Mouse (Mus musculus) adrenal gland, adult 8-10 months (tissue): ENCODE data around the gene Lama4. TPM values are rescaled to one million over a fixed set of nuclear protein-coding genes. Genes with fewer than 3 reads are reported as not detected.

ENCODE experiments used
- DNase-seq: peaks from one replicate; pipeline ENCODE4 v3.0.0; 2022
- total RNA-seq, 4 experiments: library from RNA; stranded (reverse); gene quantifications; 2 replicates each; pipeline ENCODE4 v1.2.4; 2022

Lama4 gene
- total RNA-seq, 4 experiments from 2014 or later, result 23.3 to 76.8 (median 55.6) TPM

DNA sequence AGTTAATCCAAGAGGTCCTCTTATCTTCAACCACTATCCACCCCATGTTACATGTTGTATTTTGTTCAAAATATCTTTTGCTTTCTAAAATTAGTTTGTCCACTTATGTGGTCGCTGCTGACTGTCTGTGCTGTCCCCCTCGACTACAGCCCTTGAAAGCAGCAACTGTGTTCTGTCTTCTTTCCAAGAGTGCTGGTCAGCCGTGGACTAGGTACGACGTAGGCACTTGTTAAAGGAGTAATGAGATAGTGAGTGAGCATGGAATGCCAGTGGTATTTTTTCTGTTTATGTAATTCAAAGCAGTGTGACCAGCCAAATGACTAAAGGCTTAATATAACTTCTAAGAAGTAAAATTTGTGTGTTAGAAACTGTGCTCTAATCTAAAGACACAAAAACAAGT lies 90.7 kb downstream of the Lama4 start:
- no peak for DNase-seq

GRCm38 (mm10) chr10:39064732-39065131 lies 99.4 kb downstream of the Lama4 start:
- DNase-seq, result no peak

DNA sequence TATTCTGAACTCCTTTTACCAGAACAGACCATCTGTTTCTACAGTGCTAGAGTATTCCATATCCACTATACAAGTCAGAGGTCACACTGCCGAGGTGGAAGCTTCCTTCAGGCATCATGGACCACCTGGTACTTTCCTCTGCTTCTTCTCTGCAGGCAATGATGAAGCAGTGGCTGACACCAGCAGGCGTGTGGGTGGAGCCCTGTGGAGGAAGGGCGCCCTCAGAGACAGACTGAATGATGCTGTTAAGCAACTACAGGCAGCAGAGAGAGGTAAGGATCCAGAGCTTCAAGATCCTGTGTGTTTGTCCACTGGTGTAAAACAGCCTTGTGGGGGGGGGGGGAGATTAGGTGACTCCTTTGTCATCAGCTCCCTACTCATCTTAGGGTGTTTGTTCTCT lies 100.1 kb downstream of the Lama4 start:
- DNase-seq, result no peak

- no peak for DNase-seq
Observed at GRCm38 (mm10) chr10:39066061-39066460, 100.7 kb downstream of the Lama4 start.

- DNase-seq, result peak; percentile 59
Observed at GRCm38 (mm10) chr10:39066962-39067361, 101.6 kb downstream of the Lama4 start.

- DNase-seq, result no peak
Observed at GRCm38 (mm10) chr10:39072048-39072447, 106.7 kb downstream of the Lama4 start.

- no peak for DNase-seq
Observed at GRCm38 (mm10) chr10:39096981-39097380, 131.7 kb downstream of the Lama4 start.

GRCm38 (mm10) chr10:39098746-39099145 lies 133.4 kb downstream of the Lama4 start:
- no peak for DNase-seq

DNA sequence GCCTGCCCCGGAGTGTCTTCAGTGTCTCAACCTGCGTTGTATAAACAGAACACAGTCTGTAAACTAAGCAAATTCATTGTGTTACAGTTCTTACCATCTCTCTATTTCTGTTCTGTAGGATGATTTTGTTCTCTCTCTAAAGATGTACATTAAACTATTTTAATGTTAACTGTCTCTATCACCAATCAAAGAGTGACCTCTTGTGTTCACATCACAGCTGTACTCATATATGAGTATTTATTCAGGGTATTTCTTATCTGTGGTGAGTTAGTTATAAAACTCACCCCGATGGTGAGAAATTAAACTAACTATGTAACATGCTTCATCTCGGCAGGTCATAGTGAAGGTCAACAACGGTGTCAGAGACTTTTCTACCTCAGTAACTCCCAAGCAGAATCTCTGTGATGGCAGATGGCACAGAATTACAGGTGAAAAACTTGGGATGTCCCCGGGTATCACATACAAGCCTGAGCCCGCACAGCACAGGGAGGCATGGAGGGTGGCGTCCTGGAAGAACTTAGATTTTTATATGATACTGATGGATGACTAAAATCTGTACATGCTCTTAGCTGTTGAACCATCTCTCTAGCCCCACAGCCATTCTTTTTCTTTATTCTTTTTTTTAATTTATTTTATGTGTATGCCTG lies 139.6 kb downstream of the Lama4 start:
- DNase-seq, result no peak

GRCm38 (mm10) chr10:39106413-39106812 lies 141.1 kb downstream of the Lama4 start:
- no peak for DNase-seq

GRCm38 (mm10) chr10:39106935-39107334 lies 141.6 kb downstream of the Lama4 start:
- DNase-seq, result no peak

DNA sequence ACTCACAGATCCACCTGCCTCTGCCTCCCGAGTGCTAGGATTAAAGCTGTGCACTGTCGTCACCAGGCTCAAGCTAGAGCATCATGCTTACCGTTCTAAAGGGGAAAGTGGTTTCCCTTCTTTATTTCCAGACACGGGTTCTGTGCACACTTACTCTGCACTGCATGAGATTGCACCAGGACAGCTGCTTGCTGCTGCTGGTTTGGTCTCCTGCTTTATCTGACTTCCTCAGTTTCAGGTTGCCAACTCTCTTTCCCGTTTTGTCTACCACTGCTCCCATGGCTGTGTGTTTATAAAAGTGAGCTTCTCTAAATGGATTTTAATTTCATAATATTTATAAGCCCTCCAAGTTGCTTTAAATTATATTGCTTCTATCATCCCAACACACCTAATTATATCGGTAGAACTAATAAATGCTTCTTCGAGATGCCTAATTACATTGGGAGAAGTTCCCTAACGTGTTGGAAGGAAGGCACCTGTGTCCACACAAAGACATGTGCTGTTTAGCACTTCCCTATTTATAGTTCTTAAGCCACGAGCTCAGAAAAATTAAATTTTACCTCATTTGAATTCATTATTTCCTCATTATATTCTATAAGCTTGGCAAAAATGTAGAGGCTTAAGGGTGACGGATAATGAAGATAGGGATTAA lies 143.6 kb downstream of the Lama4 start:
- no peak for DNase-seq

- DNase-seq, result no peak
Observed at GRCm38 (mm10) chr10:39109489-39109874, 144.2 kb downstream of the Lama4 start.

DNA sequence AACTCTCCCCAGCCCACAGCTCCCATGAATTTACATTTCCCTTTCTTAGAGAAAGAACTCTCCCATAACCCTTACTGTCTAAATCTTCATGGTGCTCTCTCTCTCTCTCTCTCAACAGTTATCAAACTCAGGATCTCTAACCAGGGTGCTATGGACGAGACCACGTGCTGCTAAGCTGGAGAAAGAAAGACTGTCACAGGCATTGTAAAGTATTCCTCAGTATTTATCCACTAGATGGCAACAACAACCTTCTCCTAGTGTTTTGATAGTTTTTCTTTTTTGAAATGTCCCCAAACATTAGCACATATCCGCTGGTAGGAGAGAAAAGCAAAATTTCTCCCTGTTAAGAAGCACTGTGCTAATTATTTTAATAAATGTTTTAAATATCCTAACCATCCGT lies 156.1 kb downstream of the Lama4 start:
- DNase-seq, result no peak

DNA sequence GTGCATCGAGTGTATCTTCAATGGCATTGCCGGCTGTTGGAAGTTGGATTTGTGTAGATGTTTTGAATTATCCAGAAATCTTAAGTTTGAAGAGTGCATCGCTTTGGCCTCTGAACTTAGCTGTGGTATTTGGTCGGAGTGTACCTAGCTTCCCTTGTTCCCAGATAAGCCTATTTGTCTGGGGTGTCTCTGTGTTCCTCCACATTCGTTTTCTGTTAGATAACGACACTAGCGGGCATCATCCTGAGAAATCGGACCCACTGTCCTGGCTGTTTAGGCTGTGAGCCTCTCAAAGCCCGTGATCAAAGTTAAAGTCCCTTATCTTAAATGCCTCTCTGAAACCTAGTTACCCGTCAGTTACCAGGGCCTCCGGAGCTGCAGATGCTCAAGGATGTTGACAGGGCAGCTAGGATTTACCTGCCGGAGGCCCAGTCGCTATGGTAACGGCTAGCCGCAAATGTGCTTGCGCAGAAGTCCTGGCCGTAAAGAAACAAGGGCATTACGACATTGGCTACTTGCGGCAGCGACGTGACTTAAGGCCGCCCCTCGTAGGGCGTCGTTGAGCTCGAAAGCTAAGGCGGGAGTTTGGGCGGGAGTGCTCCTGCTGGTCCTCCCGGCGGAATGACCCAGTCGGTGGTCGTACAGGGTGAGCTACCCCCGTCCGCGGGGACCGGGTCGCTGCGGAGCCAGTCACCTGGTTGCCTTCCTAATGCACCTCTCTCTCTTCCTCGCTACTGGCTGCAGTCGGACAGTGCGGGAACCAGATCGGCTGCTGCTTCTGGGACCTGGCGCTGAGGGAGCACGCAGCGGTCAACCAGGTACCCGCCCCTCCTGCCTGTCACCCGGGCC lies 168.4 kb downstream of the Lama4 start, which contains the start of the genes Fam229b and Tube1:
Gene Fam229b, minus strand, starts transcription at position 453 of the 849 bp plus-strand sequence.
Gene Tube1, plus strand, starts transcription at position 515 of the 849 bp plus-strand sequence.
- DNase-seq, result peak; percentile 87

DNA sequence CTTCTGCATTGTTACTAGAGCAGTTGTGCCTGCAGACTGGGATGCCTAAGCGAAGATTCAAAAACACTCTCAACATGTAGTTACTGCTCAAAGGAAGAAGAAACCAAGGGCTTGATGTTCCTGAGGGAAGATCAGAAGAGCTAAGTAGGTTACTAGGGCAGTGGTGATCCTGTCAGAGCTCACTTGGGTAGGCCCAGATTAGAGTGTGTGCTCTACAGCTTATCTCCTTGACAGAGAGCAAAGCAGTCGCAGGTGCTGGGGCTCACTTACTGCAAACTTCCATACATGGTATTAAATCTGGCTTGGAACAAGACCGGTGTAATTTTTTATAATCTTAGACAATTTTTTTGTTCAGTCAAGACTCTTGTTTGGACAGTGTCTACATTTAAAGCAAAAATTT lies 172.5 kb downstream of the Lama4 start:
- no peak for DNase-seq

DNA sequence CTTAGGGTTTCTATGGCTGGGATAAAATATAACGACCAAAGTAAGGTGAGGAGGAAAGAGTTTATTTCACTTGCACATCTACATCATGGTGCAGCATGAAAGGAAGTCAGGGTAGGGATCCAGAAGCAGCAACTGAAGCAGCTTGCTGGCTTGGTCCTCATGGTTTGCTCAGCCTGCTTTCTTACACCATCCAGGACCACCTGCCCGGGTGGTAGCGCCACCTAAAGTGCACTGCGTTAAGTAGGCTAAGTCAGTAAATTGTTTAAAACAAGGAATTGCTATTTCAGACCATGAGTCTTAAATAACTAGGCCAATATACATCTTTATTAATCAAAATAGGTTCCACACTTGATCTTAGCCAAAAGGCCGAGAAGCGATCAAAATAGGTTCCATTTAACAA lies 173.4 kb downstream of the Lama4 start:
- DNase-seq, result no peak

DNA sequence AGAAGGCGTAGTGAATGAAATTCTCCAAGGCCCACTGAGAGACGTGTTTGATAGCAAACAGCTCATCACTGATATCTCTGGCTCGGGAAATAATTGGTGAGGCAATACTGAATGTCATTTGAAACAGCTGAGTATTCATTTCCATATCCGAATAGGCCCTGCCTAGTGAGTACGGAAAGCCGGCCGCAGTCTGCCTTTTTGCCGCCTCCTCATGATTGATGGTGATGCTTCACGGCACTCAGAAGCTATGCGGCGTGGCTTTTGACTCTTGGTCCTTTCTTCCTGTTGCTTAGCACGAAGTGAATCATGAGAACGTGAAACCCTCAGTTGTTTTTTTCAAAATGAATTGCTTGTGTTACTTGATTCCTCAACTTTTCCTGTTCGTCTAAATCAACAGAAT lies 175.5 kb downstream of the Lama4 start:
- no peak for DNase-seq

- DNase-seq, result no peak
Observed at GRCm38 (mm10) chr10:39141401-39141800, 176.1 kb downstream of the Lama4 start.

GRCm38 (mm10) chr10:39142216-39142615 lies 176.9 kb downstream of the Lama4 start:
- DNase-seq, result no peak

DNA sequence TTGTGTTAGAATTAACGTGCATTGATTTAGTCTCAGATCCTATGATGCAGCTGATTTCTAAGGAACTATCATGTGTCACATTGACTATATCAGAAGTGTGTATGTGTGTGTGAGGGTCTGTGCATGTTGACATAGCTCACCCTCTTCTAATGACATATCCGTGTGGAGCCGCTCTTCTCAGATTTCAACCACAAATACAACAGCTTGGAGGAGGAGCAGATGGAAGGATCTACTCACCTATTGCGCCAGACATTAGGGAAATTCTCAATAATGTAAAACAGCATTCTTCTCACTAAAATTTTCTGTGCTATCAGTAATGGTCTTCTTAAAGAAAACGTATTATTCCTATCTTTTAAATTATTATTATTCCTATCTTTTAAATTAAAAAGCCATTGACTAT lies 191.4 kb downstream of the Lama4 start:
- no peak for DNase-seq

DNA sequence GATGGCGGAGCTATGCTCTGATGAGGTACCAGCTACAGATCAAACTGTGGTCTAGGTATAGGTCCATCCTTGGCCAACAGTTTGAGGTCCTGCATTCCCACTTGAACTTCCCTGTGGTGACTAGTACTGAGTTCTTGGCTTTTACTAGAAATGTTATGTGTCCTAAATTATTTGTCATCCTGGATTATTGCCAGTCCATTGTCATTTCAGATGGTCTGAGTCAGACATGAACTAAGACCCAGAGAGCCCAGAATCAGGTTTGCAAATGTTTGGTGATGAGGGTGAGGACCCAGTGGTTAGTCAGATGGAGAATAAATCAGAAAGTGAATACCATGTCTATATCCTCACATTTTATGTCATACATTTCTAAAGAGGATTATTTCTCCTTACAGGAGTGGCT lies 192.0 kb downstream of the Lama4 start:
- DNase-seq, result no peak

- DNase-seq, result no peak
Observed at GRCm38 (mm10) chr10:39158306-39158705, 193.0 kb downstream of the Lama4 start.
